Mouse (Mus musculus) frontal cortex, postnatal 36 days (tissue): Measurements from ENCODE around the gene Fuz.

Experiments
- DNase-seq, 2 experiments: peaks; one replicate each; pipeline ENCODE4 v3.0.0; 2022; ENCODE audit warnings: low spot score in 2 of 2

Gene Fuz

DNA sequence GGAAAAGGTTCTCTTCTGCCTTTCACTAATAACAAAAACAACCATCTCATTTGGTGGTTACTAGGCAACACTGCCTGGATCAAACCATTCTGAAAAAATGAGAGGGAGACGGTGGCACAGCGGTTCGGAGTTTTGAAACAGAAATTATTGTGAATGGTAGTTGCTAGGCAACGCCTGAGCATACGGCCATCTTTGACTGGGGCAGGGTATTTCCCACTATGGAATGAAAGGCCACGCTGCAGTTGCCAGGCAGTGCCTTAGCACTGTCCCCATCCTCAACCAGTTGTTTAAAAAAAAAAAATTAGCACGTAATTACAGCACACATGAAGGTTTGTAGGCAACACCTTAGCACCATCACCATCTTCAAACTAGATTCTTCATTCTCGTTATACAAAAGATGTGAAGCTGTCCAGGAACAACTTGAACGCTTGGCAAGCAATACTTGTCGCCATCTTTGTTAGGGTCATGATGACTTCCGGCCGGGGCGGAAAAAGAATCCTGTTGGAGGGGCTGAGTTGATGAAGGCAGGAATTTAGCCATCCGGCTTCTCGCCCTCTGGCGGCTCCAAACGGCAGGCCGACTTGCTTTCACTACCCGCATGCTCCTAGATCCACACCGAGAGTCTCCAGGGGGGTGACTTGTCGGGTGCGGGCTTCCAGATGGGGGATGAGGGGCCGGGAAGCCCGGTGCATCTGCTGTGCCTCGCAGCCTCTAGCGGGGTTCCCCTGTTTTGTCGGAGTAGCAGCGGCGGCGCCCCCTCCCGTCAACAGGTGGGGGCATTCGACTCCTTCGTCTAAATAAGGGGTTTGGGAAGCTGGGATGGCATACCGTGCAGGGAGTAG, at the start of gene Fuz:
TSS of gene Fuz (plus strand) at position 487 of the 842 bp plus-strand sequence.
- peak; percentile 89 to 94 for DNase-seq

DNA sequence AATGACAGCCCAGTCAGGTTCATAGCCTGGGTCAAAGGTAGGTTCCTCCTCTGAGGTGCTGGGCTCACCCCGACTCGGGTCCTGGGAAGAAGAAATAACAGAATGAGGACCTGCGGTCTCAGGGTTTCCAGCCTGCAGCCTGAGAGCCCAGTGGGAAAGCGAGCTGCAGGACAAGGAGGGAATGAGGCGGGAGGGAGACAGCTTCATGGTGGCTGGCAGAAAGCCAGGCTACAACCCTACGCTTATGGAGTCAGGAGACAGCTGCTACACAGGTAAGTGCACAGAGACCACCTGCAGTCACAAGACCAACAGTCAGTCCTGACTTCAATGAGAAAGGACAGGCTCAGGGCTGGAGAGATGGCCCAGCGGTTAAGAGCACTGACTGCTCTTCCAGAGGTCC, 49.1 kb upstream of the Fuz start:
- DNase-seq = no peak

DNA sequence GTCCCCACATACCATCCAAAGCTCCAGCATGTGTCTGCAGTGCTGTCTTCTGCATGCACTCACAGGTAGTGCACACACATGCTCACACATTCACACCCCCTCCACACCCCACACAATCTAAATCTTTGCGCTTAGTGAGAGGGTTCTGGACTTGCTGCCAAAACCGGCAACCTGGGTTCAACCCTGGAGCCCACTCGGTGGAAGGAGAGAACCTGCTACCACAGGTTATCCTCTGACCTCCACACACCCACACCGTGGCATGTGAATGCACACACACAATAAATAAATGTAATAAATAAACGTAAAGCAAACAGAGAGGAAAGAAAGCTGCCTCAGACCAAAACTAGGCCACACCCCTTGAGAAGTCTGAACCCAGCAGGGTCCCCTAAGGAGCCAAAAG, 48.1 kb upstream of the Fuz start:
- no peak for DNase-seq

DNA sequence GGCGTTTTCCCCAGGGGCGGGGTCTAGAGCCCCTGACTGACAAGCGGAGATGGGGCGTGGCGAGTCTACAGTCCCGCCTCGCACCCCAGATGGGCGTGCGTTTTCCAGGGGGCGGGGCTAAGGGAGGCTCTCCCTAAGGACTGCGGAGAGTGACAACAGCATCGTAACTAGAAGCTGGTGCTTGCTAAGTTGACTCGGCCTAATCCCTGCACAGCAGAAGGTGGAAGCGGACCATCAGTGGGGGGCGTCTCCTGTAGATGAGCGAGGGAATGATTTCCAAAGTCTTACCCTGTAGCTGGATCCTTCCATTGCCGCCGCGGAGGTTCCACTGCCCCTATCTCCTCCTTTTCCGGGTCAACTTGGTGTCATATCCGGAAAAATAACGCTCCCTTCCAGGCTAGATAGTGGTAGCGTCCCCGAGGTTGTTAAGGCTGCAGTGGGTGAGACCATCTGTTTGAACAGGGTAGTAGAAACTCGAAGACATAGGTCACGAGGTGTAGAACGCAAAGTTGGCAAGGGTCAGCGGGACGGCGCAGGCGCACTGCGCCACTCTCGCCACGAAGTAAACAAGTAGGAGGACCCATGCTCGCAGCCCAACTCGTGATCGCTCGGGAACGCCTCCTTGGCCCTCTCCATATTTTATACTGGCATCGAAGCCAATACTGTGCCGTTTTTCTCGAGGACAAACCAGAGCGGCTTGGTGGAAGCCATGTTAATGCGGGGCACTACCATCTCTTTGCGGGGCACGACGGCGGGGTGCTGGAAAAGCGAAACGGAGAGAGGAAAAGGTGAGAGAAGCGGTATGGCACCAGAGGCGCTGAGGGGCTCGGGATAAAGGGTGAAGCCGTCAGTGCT, 47.1 kb upstream of the Fuz start, which contains the start of the genes Akt1s1 and Tbc1d17:
TSS of gene Akt1s1 (plus strand) at position 431 of the 855 bp plus-strand sequence.
TSS of gene Tbc1d17 (minus strand) at position 519 of the 855 bp plus-strand sequence.
- peak; percentile 100 for DNase-seq

DNA sequence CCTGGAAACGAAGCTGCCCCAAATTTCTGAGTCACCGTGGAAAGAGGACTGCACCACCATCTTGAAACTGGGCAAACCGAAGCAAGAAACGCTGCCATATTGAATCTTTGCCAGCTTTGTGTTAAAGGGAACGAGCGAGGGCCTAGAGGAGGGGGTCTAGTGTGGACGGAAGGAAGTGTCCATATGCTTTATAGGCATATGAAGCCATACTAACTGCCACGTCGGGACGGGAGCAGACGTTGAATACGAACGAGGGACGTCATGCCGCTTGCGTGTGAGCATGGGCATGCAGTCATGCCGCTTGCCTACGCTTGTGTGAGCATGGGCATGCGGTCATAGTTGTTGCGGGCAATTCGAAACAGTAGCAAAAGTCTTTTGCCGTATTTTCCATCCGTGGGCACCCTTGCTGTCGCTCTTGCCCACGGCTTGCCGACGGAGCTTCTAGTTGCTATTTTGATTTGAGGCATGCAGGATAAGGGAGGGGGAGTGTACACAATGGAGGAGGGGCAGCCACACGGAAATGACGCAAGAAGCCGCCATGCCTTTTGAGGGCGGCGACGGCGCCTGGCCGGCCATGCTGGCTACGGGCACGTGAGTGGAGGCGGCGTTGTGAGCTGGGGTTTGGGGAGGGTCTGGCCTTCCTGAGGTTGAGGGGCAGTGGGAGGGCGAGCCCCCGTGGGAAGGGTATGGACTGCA, 46.3 kb upstream of the Fuz start:
- peak; percentile 92 to 94 for DNase-seq

DNA sequence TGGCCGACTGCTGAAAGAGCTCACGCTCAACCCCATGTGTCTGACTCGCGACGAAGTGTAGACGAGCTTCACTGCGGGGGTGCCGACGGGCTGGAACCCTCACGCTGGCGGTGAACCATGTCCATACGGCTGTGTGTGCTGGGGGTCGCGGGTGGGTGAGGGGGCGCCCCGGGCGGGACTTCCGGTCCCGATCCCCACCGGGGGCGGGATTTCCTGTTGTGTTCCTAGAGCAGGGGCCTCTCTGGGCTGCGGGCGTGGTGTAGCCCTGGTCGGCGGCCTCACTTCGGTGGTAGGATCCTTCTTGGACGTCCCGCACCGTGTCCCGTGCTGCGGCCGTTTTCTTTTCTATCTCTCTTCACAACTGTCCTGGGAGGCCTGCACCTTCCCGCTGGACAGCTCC, 45.7 kb upstream of the Fuz start:
- DNase-seq = no peak

DNA sequence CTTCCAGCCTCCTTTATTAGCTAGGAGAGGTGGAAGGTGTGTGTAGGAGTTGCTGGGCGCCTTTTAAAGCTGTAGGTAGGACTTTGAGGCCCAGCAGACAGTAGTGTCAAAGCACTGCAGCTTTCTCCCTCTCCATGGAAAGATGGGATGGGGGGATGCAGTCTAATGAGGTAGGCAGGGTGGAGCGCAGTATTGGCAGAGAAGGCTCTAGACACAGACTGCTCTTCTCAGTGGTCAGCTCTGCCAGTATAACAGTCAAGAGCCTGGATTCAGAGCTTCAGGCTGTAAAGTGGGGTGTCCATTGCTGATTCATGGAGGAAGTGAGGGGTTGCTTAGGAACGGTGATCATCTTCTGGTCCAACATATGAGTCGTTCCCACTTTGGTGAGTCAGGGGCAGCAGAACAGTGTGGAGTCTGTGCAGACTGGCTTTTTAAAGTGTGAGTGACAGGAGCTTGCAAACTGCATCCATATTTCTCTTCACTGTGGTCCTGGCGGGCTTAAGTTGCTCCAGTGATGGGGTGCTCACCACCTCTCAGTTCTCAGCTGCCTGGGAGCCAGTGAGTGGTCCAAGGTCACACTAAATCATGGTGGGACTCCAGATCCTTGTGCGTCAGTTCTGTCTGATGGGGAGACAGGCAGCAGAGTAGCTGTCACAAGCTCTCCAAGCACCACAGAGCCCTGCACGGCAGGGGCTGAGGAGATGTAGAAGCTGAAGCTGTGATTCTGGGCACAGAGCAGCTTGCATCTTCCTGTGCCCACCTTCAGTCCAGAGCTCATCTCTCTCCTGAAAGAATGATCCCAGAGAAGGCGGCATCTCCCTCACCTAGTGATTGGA, 44.9 kb upstream of the Fuz start:
- no peak for DNase-seq

DNA sequence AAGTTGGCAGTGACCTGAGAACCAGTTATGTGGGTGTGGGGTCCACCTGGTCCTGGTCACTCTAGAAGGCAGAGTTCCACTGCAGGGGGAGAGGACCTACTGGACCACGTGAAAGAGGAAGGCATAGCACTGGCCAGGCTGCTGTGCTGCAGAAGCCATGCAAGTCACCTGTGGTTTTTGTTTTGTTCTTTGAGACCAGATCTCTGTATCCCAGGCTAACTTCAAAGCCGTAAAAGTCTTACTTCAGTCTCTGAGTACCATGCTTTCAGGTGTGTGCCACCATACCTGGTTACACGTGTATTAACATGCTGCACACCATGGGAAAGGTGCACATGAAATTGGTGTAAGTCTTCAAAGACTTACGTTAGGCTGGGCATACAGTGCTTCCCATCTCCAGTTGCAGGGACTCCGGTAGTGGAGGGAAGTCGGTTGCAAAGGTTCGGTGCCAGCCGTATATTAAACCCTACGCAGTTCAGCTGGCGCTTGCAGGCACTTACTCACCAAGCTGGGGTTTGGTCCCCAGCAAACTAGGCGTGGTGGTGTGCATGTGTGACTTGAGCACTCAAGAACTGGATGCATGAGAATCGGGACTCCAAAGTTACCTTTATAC, 44.1 kb upstream of the Fuz start:
- no peak for DNase-seq

DNA sequence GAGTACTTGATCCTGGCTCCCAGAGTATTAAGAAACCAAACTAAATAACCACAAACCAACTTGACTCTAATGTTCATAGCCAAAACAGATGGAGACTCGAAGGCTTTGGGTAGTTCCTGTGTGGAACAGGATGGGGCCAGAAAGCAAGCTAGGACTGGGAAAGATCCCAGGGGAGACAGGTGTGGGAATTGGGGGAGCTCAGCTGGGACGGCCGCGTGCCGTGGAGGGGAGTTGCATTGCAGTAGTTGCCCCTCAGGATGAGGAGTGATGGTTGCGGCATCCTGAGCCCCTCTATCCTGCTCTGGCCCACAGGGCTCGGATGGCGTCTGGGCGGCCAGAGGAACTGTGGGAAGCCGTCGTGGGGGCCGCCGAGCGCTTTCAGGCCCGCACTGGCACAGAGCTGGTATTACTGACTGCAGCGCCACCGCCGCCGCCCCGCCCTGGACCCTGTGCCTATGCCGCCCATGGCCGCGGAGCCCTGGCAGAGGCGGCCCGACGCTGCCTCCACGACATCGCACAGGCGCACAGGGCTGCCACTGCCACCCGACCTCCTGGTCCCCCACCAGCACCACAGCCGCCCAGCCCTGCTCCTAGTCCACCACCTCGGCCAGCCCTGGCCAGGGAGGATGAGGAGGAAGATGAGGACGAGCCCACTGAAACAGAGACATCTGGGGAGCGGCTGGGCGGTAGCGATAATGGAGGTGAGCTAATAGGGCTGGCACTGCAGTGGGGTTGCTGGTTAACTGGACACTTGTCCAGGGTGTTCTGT, 43.4 kb upstream of the Fuz start:
- no peak for DNase-seq

DNA sequence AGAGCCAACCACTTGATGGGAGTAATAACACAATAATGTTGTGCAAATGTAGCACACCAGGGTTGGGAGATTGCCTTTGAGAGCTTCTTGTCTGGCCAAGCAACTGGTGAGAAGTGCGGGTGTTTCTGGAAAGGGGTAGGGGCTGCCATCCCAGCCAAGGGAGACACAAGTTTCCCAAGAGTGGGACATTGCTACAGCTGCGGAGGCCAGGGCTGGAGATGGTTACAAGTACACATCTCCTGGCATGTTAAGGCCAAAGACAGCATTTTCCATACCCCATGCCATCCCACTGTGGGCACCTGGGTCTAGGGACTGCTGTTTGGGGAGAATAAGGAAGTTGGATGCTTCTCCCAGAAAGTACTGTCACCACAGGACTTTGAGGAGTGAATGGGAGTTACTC, 42.8 kb upstream of the Fuz start:
- DNase-seq = no peak

DNA sequence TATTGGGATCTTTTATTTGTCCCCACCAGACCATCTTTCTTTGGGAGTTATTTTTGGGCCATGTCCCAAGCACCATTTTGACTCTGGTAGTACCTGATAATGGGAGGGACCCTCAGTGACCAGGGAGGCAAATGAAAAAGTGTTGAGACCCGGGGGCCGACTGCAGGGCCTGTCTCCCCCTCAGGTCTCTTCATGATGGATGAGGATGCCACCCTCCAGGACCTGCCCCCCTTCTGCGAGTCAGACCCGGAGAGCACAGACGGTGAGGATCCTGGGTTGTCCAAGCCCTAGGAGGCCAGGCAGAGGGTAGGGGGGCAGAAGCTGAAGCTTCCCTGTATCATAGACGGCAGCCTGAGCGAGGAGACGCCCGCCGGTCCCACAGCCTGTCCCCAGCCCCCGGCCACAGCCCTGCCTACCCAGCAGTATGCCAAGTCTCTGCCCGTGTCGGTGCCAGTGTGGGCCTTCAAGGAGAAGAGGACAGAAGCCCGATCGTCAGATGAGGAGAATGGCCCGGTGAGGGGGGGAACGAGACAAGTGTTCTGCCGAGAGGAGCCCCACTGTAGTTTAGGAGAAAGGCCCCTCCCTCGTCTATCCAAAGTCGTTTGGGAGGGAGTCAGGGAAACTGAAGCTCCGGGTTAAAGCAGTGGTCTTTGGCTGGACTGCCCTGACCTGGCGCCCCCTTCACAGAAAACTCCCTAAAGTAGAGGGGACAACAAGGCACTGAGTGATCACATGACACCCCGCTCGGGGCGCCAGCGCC, 42.1 kb upstream of the Fuz start:
- DNase-seq = no peak

DNA sequence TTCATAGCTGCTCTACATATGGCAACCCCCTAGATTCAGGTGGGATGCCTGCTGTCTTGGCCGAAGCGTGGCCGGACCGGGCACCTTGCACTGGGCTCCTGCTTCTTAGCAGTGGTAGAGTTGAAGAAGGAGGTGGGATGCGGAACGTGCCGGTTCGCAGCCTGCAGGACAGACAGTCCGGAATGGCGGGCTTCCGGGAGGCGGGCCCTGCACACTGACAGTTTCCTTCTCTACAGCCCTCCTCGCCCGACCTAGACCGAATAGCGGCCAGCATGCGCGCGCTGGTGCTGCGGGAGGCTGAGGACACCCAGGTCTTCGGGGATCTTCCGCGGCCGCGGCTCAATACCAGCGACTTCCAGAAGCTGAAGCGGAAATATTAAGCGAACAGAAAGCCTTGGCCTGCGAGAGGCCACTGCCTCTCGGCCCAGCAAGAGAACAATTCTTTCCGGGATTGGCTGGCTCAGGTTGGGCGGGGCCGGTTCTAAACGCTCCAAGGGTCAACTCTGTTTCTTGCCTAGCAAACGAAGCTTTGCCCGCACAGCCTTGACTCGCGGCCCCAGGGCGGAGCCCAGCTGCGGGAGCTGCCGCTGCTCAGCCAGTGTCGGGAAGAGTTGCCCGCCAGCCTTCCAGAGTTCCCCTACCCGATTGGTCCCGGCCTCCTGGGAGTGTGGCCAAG, 41.4 kb upstream of the Fuz start:
- peak; percentile 62 to 71 for DNase-seq

DNA sequence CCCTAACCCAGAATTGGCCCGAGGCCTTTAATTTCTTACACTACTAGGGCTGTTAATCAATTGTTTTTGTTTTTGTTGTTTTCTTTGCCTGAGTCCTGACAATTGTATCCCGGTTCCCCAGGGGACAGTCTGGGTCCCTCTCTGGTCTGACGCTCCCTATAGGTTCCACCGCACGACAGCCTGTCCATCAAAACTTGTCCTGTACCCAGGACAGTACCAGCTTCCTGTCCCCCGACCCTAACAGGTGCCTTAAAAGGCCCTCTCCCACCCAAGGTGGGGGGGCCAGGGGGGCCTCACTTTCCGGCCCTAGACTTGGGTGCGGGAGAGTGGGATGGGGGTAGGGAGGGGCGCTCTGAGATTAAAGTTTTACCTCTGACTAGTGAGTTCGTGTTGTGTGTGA, 40.8 kb upstream of the Fuz start:
- no peak for DNase-seq

DNA sequence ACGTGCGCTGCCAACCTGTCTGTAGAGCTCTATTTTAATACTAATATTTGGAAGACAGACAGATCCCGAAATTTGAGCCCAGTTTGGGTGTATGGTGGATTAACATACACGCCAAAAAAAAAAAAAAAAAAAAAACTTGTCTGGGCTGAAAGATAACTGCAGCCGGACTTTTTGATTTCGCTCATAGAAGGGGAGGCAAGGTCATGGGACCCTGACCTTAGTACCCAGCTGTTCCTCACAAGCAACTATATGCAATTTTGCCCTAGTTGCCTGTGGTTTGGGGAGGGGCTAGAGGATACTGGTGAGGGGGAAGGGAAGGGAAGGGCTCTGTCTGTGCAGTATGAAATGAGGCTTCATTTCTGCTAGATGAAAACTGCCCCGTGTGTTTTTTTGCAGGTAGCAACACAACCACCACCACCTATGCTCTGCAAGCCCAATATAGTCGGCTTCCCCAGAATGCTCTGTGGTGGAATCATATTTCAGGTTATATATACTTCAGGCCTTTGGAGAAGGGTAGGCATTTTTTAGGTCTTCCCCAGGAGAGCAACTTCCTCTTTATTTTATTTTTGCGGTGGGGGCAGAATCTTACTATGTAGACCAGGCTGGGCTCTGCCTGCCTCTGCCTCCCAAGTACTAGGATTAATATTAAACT, 39.5 kb upstream of the Fuz start:
- no peak for DNase-seq

DNA sequence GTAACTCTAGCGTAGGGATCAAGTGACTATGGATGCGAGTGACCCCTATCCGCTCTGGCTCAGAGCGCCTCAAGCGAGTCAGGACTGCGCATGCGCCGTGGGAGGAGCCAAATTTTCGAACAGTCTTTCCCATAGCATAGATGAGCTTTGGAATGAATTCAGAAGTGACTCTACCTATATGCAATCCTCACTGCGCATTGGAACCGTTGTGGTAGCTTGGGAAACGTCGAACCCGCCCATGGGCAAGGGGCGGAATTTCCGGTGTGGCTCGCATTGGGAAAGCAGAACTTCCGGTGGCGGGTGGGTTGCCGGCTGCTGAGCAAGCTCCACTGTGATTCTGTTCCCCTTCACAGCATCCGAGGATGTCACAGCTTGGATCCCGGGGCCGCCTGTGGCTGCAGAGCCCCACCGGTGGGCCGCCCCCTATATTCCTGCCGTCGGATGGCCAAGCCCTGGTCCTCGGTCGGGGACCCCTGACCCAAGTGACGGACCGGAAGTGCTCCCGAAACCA, 38.8 kb upstream of the Fuz start, which contains the start of gene Pnkp:
TSS of gene Pnkp (plus strand) at position 98 of the 511 bp plus-strand sequence.
- peak; percentile 94 to 96 for DNase-seq

DNA sequence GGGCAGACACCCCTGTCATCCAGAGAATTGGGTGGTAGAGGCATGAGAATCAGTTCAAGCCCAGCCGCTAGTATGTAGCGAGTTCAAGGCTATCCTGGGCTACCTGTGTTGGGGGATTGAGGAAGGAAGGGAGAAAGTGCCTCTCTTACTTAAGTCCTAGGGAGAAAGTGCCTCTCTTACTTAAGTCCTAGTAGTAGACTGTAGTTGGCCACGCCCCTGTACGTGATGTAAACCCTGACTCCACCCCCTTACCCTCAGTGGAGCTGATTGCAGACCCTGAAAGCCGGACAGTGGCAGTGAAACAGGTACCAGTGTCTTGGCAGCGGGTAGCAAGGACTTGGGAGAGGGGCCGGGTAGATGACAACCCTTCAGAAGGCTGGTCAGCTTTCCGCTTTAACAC, 38.0 kb upstream of the Fuz start:
- DNase-seq = no peak

DNA sequence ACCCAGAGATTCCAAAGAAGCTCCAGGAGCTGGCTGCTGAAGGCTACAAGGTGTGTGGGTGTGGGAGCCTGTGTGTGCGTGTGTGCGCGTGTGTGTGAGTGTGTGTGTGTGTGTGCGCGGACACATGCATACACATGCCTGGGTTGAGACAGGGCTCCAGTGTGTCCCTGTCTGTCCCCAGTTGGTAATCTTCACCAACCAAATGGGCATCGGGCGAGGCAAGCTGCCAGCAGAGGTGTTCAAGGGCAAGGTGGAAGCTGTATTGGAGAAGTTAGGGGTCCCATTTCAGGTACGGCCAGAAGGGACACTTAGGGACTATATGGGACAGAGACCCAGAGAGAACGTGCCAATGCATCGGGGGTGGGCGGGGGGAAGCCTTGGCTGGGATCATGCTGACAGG, 36.0 kb upstream of the Fuz start:
- DNase-seq = no peak
